ENCODE assay signal across 8 mouse cellular contexts in the genomic region with DNA sequence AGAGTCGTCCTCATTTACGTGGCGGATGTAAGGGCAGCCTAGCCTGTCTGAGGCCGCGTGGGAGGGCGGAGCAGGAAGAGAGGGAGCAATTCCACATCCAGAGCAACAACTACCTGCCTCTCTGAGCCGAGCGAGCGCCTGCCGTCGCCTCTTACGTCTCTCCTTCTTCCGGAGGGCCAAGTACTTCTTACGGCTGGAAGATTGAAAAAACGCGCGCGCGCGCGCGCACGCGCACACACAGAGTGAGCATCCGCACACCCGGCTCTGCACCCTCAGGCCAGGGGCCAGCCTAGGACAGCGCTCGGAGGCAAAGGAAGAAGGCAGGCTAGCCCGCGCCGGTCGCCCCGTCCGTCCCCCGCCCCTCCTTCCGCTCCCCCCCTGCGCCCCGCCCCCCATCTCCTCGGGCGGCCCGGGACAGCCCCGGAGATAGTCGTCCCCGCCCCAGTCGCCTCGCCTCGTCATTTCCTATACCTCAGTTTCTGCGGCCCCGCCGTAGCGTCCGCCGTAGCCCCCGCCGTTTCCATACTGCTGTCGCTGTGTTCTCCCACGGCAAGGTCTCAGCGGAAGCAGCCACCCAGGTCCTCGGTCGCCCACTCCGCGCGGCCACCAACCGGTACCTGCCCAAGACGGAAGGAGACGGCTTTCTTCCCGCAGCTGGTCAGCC. TPM values are rescaled to one million over a fixed set of nuclear protein-coding genes. Genes with fewer than 3 reads are reported as not detected.
DNase-seq lines count a peak whose midpoint lies in the region; ATAC-seq and TF ChIP-seq lines count a peak whose summit lies in the region.

No protein-coding gene starts in this region.

- 30% methylated on average over 63 of the region's 67 CpGs for WGBS in hindbrain, postnatal 0 days
- 21% methylated on average over 51 of the region's 67 CpGs for WGBS in midbrain, embryonic 16.5 days
- 30% methylated on average over 65 of the region's 67 CpGs for WGBS in spleen, adult 2 months

- no peaks in the 10 kb centered on the region for H3K27me3 ChIP-seq in hindbrain, postnatal 0 days (ENCODE audit: insufficient read depth, low read length)
- no peaks in the 10 kb centered on the region for H3K27me3 ChIP-seq in midbrain, embryonic 16.5 days (ENCODE audit: control insufficient read depth, insufficient read depth, low read depth, low read length)
- H3K27me3 ChIP-seq in spleen, adult 2 months (ENCODE audit: control insufficient read depth, insufficient read depth, low read length), result no peaks in the 10 kb centered on the region

- ATAC-seq in hindbrain, postnatal 0 days, result peak; percentile 89
- ATAC-seq in midbrain, embryonic 16.5 days, result peak; percentile 96

- peak overlapping the region; percentile 75 for H3K9ac ChIP-seq in hindbrain, postnatal 0 days (replicated peaks; ENCODE audit: low read length)
- H3K9ac ChIP-seq in midbrain, embryonic 16.5 days (ENCODE audit: low read depth, low read length), result peak overlapping the region; percentile 76

- peaks cover 8% of the 10 kb centered on the region for H3K36me3 ChIP-seq in hindbrain, postnatal 0 days (ENCODE audit: insufficient read depth, low read length)
- H3K36me3 ChIP-seq in midbrain, embryonic 16.5 days (ENCODE audit: control insufficient read depth, insufficient read depth, low read length), result no peaks in the 10 kb centered on the region
- H3K36me3 ChIP-seq in spleen, adult 2 months (ENCODE audit: control insufficient read depth, insufficient read depth, low read length), result peaks cover 5% of the 10 kb centered on the region; the same call in 1 of the 2 replicates

- intact Hi-C loops in gastrocnemius, adult 2 months (cut with DNase I), result loop anchor here (2.0 kb wide), 1 partner anchor 49 kb away; a partner anchor contains a TSS

- H3K4me2 ChIP-seq in hindbrain, postnatal 0 days (ENCODE audit: low read depth, low read length), result peak overlapping the region; percentile 46
- H3K4me2 ChIP-seq in midbrain, embryonic 16.5 days (ENCODE audit: low read length), result peak overlapping the region; percentile 62

- no peak for TF ChIP-seq CTCF in gastrocnemius, adult 2 months (IDR thresholded peaks at IDR 0.05)
- TF ChIP-seq CTCF in hindbrain, postnatal 0 days (IDR thresholded peaks at IDR 0.05; ENCODE audit: low read depth), result no peak
- TF ChIP-seq CTCF in spleen, adult 2 months (IDR thresholded peaks at IDR 0.05; ENCODE audit: extremely low read depth, insufficient read depth, insufficient read length, insufficient replicate concordance), result no peak

- DNase-seq in kidney, adult 18-20 months, result peak; percentile 61
- DNase-seq in kidney, adult 11 months, result no peak
- DNase-seq in cerebellum, postnatal 25 days, result peak; percentile 55 to 78
- DNase-seq in gastrocnemius, adult 2 months, result peak; percentile 85
- DNase-seq in hindbrain, postnatal 0 days (ENCODE audit: low spot score), result peak; percentile 73
- peak; percentile 88 for DNase-seq in liver
- peak; percentile 57 to 69 for DNase-seq in spleen, adult 2 months (ENCODE audit: low read depth in 1 of 2, low spot score in 2 of 2)

- H3K9me3 ChIP-seq in hindbrain, postnatal 0 days (ENCODE audit: low read length), result no peaks in the 10 kb centered on the region
- no peaks in the 10 kb centered on the region for H3K9me3 ChIP-seq in midbrain, embryonic 16.5 days (replicated peaks; ENCODE audit: control insufficient read depth, low read length, poor library complexity, severe bottlenecking)

- H3K4me3 ChIP-seq in gastrocnemius, adult 2 months, result peak overlapping the region; percentile 91
- H3K4me3 ChIP-seq in hindbrain, postnatal 0 days (ENCODE audit: low read length), result peak overlapping the region; percentile 61
- H3K4me3 ChIP-seq in midbrain, embryonic 16.5 days (ENCODE audit: low read depth, low read length), result peak overlapping the region; percentile 58
- peak overlapping the region; percentile 94 for H3K4me3 ChIP-seq in spleen, adult 2 months (ENCODE audit: extremely low read depth, insufficient read depth, insufficient read length)

- TF ChIP-seq POLR2A in spleen, adult 2 months (IDR thresholded peaks at IDR 0.05; ENCODE audit: low read depth, low read length), result no peak

- H3K27ac ChIP-seq in gastrocnemius, adult 2 months, result peak overlapping the region; percentile 98
- H3K27ac ChIP-seq in hindbrain, postnatal 0 days, result peak overlapping the region; percentile 95
- H3K27ac ChIP-seq in midbrain, embryonic 16.5 days (ENCODE audit: low read length), result peak overlapping the region; percentile 91
- H3K27ac ChIP-seq in spleen, adult 2 months (ENCODE audit: insufficient read depth, low read length), result peak overlapping the region; percentile 100

- no peaks in the 10 kb centered on the region; the same call in 1 of the 2 replicates for H3K4me1 ChIP-seq in hindbrain, postnatal 0 days (ENCODE audit: insufficient read depth, low read length)
- peaks cover 5% of the 10 kb centered on the region for H3K4me1 ChIP-seq in midbrain, embryonic 16.5 days (ENCODE audit: control insufficient read depth, insufficient read depth, low read length)
- no peaks in the 10 kb centered on the region for H3K4me1 ChIP-seq in spleen, adult 2 months (ENCODE audit: control insufficient read depth, insufficient read depth, insufficient read length)

RNA-seq across cellular contexts. Expression of a gene that starts 0.5 kb away (rescaled TPM):
- 10 to 100 TPM; 12.8 to 18.0 TPM for total RNA-seq in gastrocnemius, adult 2 months (2021)
- 10.5 and 15.0 TPM in 2 replicates for total RNA-seq in hindbrain, postnatal 0 days (2014; rRNA removed)
- 87.9 and 99.3 TPM in 2 replicates for polyA plus RNA-seq in hindbrain, postnatal 0 days (2015; fragmentation: Nextera tagmentation; extraction: Ambion mirVana)
- 53.9 and 54.1 TPM in 2 replicates for polyA plus RNA-seq in midbrain, embryonic 16.5 days (2015; fragmentation: Nextera tagmentation; extraction: Ambion mirVana)
- polyA plus RNA-seq in spleen, adult 2 months (2012; rRNA removed), result 9.0 and 11.8 TPM in 2 replicates

RNA-seq across cellular contexts. Expression of a gene that starts 49.1 kb away (rescaled TPM):
- total RNA-seq in gastrocnemius, adult 2 months (2021), result 10 to 100 TPM; 25.9 to 32.3 TPM
- 45.7 and 58.4 TPM in 2 replicates for total RNA-seq in hindbrain, postnatal 0 days (2014; rRNA removed)
- 124 and 125 TPM in 2 replicates for polyA plus RNA-seq in hindbrain, postnatal 0 days (2015; fragmentation: Nextera tagmentation; extraction: Ambion mirVana)
- polyA plus RNA-seq in midbrain, embryonic 16.5 days (2015; fragmentation: Nextera tagmentation; extraction: Ambion mirVana), result 120 and 133 TPM in 2 replicates
- polyA plus RNA-seq in spleen, adult 2 months (2012; rRNA removed), result 1.7 and 3.1 TPM in 2 replicates

Comparison
In these comparisons a context has a peak if more than half of its experiments do, and no peak if none do; other contexts are left out.
1. RNA of a gene that starts 49.1 kb away (polyA plus RNA-seq): 124 to 125 TPM in hindbrain, postnatal 0 days and 120 to 133 TPM in midbrain, embryonic 16.5 days; 1.7 to 3.1 TPM in spleen, adult 2 months; every median in the first group is over 10 times any median in the second.
2. Peak in every context shown above with its lines, with median percentiles within 50 percentile points of each other: H3K27ac ChIP-seq and H3K4me3 ChIP-seq.